Mouse (Mus musculus): ENCODE results near the gene Sap18.

GRCm38 (mm10) chr14:57808558-57808957, 10.6 kb downstream of the Sap18 start:
- TF ChIP-seq CTCF (conservative IDR thresholded peaks at IDR 0.05; ENCODE audit: low read length), result peak; percentile 69
- TF ChIP-seq POU5F1 (IDR thresholded peaks at IDR 0.05; ENCODE audit: borderline replicate concordance, low read length), result no peak
- no peak for TF ChIP-seq NANOG (IDR thresholded peaks at IDR 0.05; ENCODE audit: borderline replicate concordance, low read length)
